Mouse (Mus musculus): ENCODE measurements around the gene Plcl1.
A peak's percentile ranks its signal among the peaks of the same experiment; 100 is the strongest.

Plcl1 gene

GRCm38 (mm10) chr1:55706933-55707332, 301.2 kb downstream of the Plcl1 start:
- no peak for DNase-seq

DNA sequence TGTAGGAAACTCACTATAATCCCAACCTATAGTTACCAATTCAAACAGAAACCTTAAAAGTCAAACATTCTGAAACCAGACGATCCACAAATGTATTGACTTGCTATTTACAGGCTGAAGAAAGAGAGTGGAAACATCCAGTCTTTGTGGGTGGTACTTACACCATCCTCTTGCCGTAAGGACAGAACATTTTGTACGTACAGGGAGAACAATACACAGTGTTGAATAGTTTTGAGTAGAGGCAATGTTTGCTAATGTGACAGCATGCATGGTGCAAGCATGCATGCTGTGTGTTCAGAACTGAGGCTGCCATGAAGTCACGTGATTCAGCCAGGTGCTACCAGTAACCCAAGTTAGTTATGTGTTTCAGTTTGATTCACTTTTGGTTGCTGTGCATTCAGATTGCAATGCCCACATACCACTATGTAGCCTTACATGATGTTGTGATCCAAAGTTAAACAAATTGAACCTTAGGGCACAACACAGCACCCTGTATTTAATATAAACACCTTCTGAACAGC, 311.6 kb downstream of the Plcl1 start:
- no peak for DNase-seq

DNA sequence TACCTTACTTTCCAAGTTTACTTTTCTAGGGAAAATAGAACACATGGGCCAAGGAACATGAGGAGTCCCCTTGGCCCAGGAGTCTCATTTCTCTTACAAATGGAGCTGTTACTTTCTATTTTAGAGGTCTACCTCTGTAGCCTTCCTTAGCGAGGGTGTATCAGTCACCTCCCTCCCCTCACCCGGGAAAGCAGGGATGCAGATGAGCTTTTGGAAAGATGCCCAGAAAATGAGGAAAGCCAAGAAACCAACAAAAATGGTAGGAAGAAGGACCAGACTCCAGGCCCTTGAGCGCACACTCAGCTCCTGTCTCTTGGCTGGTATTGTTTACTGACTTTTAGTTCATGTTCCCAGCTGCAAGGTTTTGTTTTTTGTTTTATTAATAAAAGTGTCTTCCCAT, 319.7 kb downstream of the Plcl1 start:
- DNase-seq = no peak

GRCm38 (mm10) chr1:55729332-55729731, 323.6 kb downstream of the Plcl1 start:
- no peak for DNase-seq

GRCm38 (mm10) chr1:55732951-55733350, 327.2 kb downstream of the Plcl1 start:
- DNase-seq = no peak

- DNase-seq = peak; percentile 88
These were observed 330.5 kb downstream of the Plcl1 start for GRCm38 (mm10) chr1:55736054-55736740.

DNA sequence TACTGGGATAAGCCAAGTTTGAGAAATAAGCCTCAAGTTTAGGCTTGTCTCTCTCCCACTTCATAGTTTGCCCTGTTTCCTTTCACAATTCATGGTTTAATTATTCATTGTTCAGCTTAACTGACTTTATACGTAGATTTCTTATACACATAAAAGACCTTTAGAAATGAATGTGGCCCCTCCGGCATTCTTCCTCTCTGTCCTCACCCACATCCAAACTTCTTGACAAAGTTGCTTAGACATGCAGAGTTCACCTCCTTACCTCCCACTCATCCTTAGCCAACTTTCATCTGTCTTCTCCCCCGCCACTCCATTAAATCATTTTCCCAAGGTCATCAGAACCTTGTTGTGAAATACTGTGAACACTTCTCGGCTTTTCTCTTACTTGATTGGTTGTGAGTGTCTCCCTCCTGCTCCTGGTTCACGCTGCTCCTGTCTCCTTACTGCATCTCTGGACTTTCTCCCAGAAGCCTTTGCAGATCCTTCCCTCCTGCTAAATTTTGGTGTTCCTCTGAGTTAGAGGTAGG, 331.1 kb downstream of the Plcl1 start:
- DNase-seq = no peak

GRCm38 (mm10) chr1:55738746-55739365, 333.1 kb downstream of the Plcl1 start:
- no peak for DNase-seq

- no peak for DNase-seq
These were observed 336.2 kb downstream of the Plcl1 start for GRCm38 (mm10) chr1:55741885-55742284.

- no peak for DNase-seq
These were observed 342.8 kb downstream of the Plcl1 start for GRCm38 (mm10) chr1:55748516-55748915.

GRCm38 (mm10) chr1:55749770-55750169, 344.0 kb downstream of the Plcl1 start:
- DNase-seq = no peak

GRCm38 (mm10) chr1:55755742-55756141, 350.0 kb downstream of the Plcl1 start:
- peak; percentile 83 for DNase-seq

- no peak for DNase-seq
These were observed 356.6 kb downstream of the Plcl1 start for GRCm38 (mm10) chr1:55762284-55762683.

- DNase-seq = no peak
These were observed 357.4 kb downstream of the Plcl1 start for GRCm38 (mm10) chr1:55763171-55763570.

GRCm38 (mm10) chr1:55766743-55767142, 361.0 kb downstream of the Plcl1 start:
- DNase-seq = no peak

DNA sequence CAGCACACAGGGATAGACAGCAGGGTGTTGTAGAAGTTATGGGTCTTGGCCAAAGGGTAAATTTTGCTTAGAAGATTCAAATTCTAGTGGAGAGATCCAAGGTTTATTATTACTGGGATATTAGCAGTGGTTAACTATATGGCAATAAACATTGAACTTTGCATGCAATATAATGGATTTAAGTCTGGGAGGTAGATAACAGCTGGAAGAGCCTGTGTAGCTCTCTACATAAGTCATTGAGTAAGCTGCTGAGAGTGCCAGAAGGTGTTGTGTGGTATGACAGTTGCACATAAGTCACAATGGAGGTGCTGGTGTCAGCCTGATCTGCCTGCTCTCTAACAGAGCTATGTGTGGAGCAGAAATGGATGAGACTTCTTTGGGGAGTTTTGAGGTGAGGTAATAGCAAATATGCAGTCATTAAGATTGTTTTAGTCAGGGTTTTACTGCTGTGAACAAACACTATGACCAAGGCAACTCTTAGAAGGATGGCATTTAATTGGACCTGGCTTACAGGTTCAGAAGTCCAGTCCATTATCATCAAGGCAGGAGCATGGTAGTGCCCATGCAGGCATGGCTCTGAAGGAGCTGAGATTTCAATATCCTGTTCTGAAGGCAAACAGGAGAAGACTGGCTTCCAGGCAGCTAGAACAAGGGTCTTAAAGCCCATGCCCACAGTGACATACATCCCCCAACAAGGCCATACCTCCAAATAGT, 364.5 kb downstream of the Plcl1 start:
- DNase-seq = no peak

DNA sequence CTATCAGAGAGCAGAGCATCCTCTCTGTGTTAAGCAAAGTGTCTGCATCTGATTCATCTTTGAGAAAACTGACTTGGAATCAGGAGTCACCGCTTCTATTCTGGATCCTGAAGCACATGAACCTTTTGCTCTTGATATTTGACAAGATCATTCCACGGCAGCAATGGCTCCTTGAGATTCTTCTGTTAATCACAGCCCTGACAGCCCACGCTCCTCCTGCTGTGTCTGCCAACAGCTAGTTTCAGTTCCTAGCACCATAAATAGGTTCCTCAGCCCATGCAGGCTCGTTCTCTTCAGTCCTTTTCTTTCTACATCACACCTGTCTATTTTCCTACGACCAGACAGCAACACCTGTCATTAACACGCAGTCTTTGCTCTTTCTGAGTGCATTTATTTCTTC, 387.1 kb downstream of the Plcl1 start:
- DNase-seq = no peak
